Mouse (Mus musculus) hindbrain, embryonic 16.5 days (tissue): ENCODE measurements around the gene Ide. TPM values are rescaled to one million over a fixed set of nuclear protein-coding genes. Genes with fewer than 3 reads are reported as not detected.

Source experiments
- ATAC-seq: fragments of 200-750 bp; cut with Nextera tagmentation; 2 replicates; pipeline ENCODE4 v1.8.0; 2017; ENCODE audit warnings: moderate TSS enrichment, moderate library complexity
- H3K27ac ChIP-seq: fragments of 300-500 bp; sonication (generic); 2 replicates; pipeline ENCODE4 v1.5.1; 2014; ENCODE audit warnings: low read depth, mild to moderate bottlenecking, control low read depth, low read length, moderate library complexity
- H3K27me3 ChIP-seq: fragments of 300-500 bp; sonication (generic); replicated peaks from 2 replicates; pipeline ENCODE4 v1.6.1; 2014; ENCODE audit warnings: low read length; ENCODE audit not compliant: control insufficient read depth, insufficient read depth
- H3K36me3 ChIP-seq: fragments of 300-500 bp; sonication (generic); 2 replicates; pipeline ENCODE4 v1.6.1; 2014; ENCODE audit warnings: mild to moderate bottlenecking, low read length, moderate library complexity, mixed read lengths; ENCODE audit not compliant: control insufficient read depth, insufficient read depth
- H3K4me1 ChIP-seq: fragments of 300-500 bp; sonication (generic); 2 replicates; pipeline ENCODE4 v1.6.1; 2014; ENCODE audit warnings: low read depth, low read length; ENCODE audit not compliant: control insufficient read depth, insufficient read depth
- H3K4me2 ChIP-seq: fragments of 300-500 bp; sonication (generic); 2 replicates; pipeline ENCODE4 v1.6.1; 2014; ENCODE audit warnings: mild to moderate bottlenecking, low read length, control low read depth, moderate library complexity
- H3K4me3 ChIP-seq: fragments of 300-500 bp; sonication (generic); 2 replicates; pipeline ENCODE4 v1.5.1; 2014; ENCODE audit warnings: mild to moderate bottlenecking, low read length, control low read depth, moderate library complexity
- H3K9ac ChIP-seq: fragments of 300-500 bp; sonication (generic); 2 replicates; pipeline ENCODE4 v1.6.1; 2014; ENCODE audit warnings: low read depth, mild to moderate bottlenecking, control low read depth, low read length, moderate library complexity
- H3K9me3 ChIP-seq: fragments of 300-500 bp; sonication (generic); 2 replicates; pipeline ENCODE4 v1.6.1; 2014; ENCODE audit warnings: mild to moderate bottlenecking, low read length, moderate library complexity; ENCODE audit not compliant: control insufficient read depth
- WGBS: fragments of 180-500 bp; shearing (Covaris S2); extraction: QIAGEN DNeasy Blood & Tissue Kit; methylation state at CpG from one replicate; pipeline ENCODE4 v1.1.7; 2014; 5-methylcytosine and 5-hydroxymethylcytosine counted together
- polyA plus RNA-seq: library from polyadenylated mRNA; unstranded; fragments of >200 nt; fragmentation: Nextera tagmentation; extraction: Ambion mirVana; gene quantifications from 2 replicates; pipeline ENCODE4 v1.2.1, GENCODE M21; 2015

Gene Ide
- polyA plus RNA-seq, 1 experiment from 2014 or later = 51.5 TPM

DNA sequence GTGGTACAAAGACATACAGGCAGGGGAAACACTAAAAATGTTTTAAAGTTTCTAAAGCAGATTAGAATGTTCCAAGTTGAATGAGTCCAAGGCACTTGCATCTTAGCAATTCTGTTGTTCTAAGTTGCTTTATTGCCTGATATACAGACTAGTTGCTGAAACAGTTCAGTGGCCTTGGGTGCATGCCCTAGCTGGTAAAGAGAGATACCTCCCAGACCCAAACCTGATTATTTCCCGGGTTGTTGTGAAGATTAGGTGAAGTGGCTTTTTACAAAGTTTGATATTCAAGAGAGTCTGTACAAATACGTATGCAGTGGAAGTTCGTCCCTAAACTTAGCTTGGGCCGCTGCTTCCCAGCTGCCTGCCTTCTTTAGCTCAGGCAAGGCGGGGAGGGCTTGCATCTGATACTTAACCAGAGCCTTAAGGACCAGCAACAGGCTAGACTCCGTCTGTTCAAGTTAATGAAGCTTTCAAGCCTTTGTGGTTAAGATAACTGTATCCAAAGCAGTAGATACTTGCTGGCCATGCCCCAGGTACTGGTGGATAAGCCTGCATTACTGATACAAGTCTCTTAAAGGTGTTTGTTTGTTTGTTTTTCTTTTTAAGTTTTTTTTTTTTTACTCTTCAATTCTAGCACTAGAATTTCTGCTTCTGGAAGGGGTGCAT is 112.3 kb downstream of the Ide start:
- Histone ChIP-seq H3K4me3 (no peak overlapping the region), H3K9me3 (no peaks in the 10 kb centered on the region), H3K36me3 (peaks cover 4% of the 10 kb centered on the region), H3K4me2 (no peak overlapping the region), H3K27me3 (no peaks in the 10 kb centered on the region), H3K27ac (no peak overlapping the region), H3K9ac (no peak overlapping the region), H3K4me1 (no peaks in the 10 kb centered on the region)
- ATAC-seq = no peak
- WGBS = 84% methylated on average over 6 of the region's 6 CpGs

Other genes starting within 250 kb of the Ide start
- gene March5, start 130.3 kb downstream of the Ide start, polyA plus RNA-seq = 82.7 and 83.2 TPM in 2 replicates
- 10.4 and 10.9 TPM in 2 replicates for gene Cpeb3, start 129.3 kb downstream of the Ide start, polyA plus RNA-seq
- 9.3 and 12.0 TPM in 2 replicates for gene Kif11, start 38.6 kb upstream of the Ide start, polyA plus RNA-seq
- 4.7 and 5.5 TPM in 2 replicates for gene Hhex, start 97.0 kb upstream of the Ide start, polyA plus RNA-seq
- 21.7 and 22.5 TPM in 2 replicates for gene Exoc6, start 212.6 kb upstream of the Ide start, polyA plus RNA-seq